Mouse (Mus musculus) neural tube, embryonic 14.5 days (tissue): ENCODE measurements at regions not wholly inside any gene's neighbourhood (a gene's known extent, or its start where the extent isn't known, plus 50 kb on each side); places are given as distances from the start of the nearest gene placed in this dataset.
"Not testable (repeated sequence)": the region's sequence is repeated elsewhere in the genome, so short reads cannot be mapped to it uniquely, and the experiment has no call there.

Source experiments
- ATAC-seq: fragments of 200-750 bp; cut with Nextera tagmentation; 2 replicates; pipeline ENCODE4 v1.8.0; 2017; ENCODE audit warnings: low read depth, mild to moderate bottlenecking, moderate TSS enrichment, moderate library complexity
- H3K27ac ChIP-seq: fragments of 300-500 bp; sonication (generic); 2 replicates; pipeline ENCODE4 v1.5.1; 2014; ENCODE audit warnings: low read depth, mild to moderate bottlenecking, control low read depth, low read length, moderate library complexity, mixed read lengths
- H3K27me3 ChIP-seq: fragments of 300-500 bp; sonication (generic); 2 replicates; pipeline ENCODE4 v1.6.1; 2014; ENCODE audit warnings: low read length; ENCODE audit not compliant: control insufficient read depth, insufficient read depth
- H3K36me3 ChIP-seq: fragments of 300-500 bp; sonication (generic); 2 replicates; pipeline ENCODE4 v1.6.1; 2014; ENCODE audit warnings: low read length, mixed read lengths; ENCODE audit not compliant: control insufficient read depth, insufficient read depth
- H3K4me1 ChIP-seq: fragments of 300-500 bp; sonication (generic); 2 replicates; pipeline ENCODE4 v1.6.1; 2014; ENCODE audit warnings: low read length; ENCODE audit not compliant: control insufficient read depth, insufficient read depth
- H3K4me2 ChIP-seq: fragments of 300-500 bp; sonication (generic); 2 replicates; pipeline ENCODE4 v1.6.1; 2014; ENCODE audit warnings: mild to moderate bottlenecking, low read depth, low read length, control low read depth
- H3K4me3 ChIP-seq: fragments of 300-500 bp; sonication (generic); 2 replicates; pipeline ENCODE4 v1.5.1; 2014; ENCODE audit warnings: low read depth, low read length, control low read depth, mixed read lengths
- H3K9ac ChIP-seq: fragments of 300-500 bp; sonication (generic); replicated peaks from 2 replicates; pipeline ENCODE4 v1.6.1; 2014; ENCODE audit warnings: low read depth, mild to moderate bottlenecking, control low read depth, low read length, mixed read lengths
- H3K9me3 ChIP-seq: fragments of 300-500 bp; sonication (generic); 2 replicates; pipeline ENCODE4 v1.6.1; 2016; ENCODE audit warnings: low read length; ENCODE audit not compliant: control insufficient read depth
- WGBS: fragments of 180-500 bp; shearing (Covaris S2); extraction: QIAGEN DNeasy Blood & Tissue Kit; methylation state at CpG from one replicate; pipeline ENCODE4 v1.1.7; 2014; 5-methylcytosine and 5-hydroxymethylcytosine counted together

DNA sequence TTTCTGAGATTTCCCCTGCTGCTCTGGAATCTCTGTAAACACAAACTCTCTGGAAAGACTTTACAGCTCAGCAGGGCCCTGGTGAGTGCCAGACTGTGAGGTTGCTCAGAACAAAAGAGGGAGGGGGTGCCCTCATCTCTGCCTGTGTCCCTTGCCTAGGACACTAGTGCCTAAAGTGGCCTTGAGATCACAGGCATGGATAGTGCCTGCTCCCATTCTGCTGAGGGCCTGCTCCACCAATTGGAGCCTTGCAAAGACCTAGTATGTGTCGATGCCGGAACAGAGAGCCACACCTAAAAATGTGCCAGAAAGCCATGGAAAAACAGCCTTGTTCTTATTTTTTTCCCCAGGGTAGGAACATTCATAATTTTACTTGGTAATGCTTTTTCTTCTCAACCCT is 157.7 kb upstream of the Ddhd1 start:
- WGBS = 82% methylated on average over 2 of the region's 2 CpGs
- no peak for ATAC-seq
- H3K27ac ChIP-seq = no peak overlapping the region

DNA sequence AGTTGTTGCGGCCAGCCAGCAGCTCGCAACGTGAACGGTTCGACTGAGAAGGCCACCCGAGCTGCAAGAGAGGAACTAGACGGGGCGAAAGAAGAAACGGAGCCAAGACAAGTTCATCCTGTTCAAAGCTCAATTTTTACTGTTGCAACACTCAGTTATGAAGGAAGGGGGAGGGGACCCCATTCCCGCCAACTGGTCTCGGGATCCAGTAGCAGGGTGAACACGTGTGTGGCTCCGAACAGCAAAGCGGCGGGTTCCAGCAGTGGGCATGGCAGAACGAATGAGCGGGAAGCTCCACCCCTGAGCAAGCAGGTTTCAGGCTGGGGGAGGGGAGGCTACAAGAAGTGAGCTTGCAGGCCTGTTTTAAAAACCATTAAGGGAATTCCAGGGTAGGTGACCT is 158.7 kb upstream of the Ddhd1 start:
- H3K9ac ChIP-seq, H3K27ac ChIP-seq, ATAC-seq, H3K27me3 ChIP-seq, H3K4me1 ChIP-seq, H3K36me3 ChIP-seq, H3K4me2 ChIP-seq, H3K9me3 ChIP-seq, H3K4me3 ChIP-seq: not testable (repeated sequence)
- WGBS = 93% methylated on average over 17 of the region's 17 CpGs

More for the DNA sequence above, 157.7 kb upstream of the Ddhd1 start:
- no peaks in the 10 kb centered on the region for H3K27me3 ChIP-seq
- no peak overlapping the region for H3K4me3 ChIP-seq
- no peaks in the 10 kb centered on the region for H3K36me3 ChIP-seq
- H3K4me1 ChIP-seq = no peaks in the 10 kb centered on the region
- no peaks in the 10 kb centered on the region for H3K9me3 ChIP-seq
- H3K4me2 ChIP-seq = no peak overlapping the region
- H3K9ac ChIP-seq = no peak overlapping the region

GRCm38 (mm10) chr14:45817756-45818155 is 159.8 kb upstream of the Ddhd1 start:
- H3K4me1 ChIP-seq = no peaks in the 10 kb centered on the region
- H3K4me2 ChIP-seq = no peak overlapping the region
- WGBS = 71% methylated on average over 3 of the region's 3 CpGs
- H3K27ac ChIP-seq = no peak overlapping the region
- H3K9ac ChIP-seq = no peak overlapping the region
- no peak overlapping the region for H3K4me3 ChIP-seq
- H3K9me3 ChIP-seq = no peaks in the 10 kb centered on the region
- H3K36me3 ChIP-seq = no peaks in the 10 kb centered on the region
- ATAC-seq = 0 out of 2 replicates have a peak, but pooled peaks have one; percentile 58
- no peaks in the 10 kb centered on the region for H3K27me3 ChIP-seq

DNA sequence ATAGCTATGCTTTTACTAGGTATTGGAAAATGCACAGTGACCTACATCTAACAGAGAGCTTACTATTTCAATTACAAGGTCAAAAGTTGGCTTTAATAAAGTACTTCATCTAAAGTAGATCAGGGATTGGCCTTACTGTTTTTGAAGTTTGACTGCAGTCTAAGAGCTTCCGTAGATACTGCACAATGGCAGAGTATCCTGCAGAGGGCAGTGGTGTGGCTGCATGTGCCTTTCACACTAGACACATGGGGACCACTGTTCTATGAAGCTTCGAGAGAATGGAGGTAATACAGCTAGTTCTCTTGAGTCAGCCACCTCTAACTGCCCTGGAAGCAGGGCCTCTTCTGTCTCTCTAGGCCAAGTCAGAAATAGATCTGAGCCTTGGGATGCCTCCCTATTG is 166.7 kb upstream of the Ddhd1 start:
- Histone ChIP-seq H3K4me1 (no peaks in the 10 kb centered on the region), H3K27ac (no peak overlapping the region), H3K9me3 (no peaks in the 10 kb centered on the region), H3K4me3 (no peak overlapping the region), H3K36me3 (no peaks in the 10 kb centered on the region), H3K27me3 (no peaks in the 10 kb centered on the region), H3K4me2 (no peak overlapping the region), H3K9ac (no peak overlapping the region)
- no peak for ATAC-seq
- WGBS = 71% methylated on average over 2 of the region's 2 CpGs

GRCm38 (mm10) chr14:45826023-45826422 is 168.1 kb upstream of the Ddhd1 start:
- 91% methylated on average over 3 of the region's 3 CpGs for WGBS
- no peak for ATAC-seq
- no peak overlapping the region for H3K4me2 ChIP-seq
- no peak overlapping the region for H3K9ac ChIP-seq
- H3K4me1 ChIP-seq = no peaks in the 10 kb centered on the region
- H3K27ac ChIP-seq = no peak overlapping the region
- H3K27me3 ChIP-seq = no peaks in the 10 kb centered on the region
- no peaks in the 10 kb centered on the region for H3K9me3 ChIP-seq
- no peak overlapping the region for H3K4me3 ChIP-seq
- no peaks in the 10 kb centered on the region for H3K36me3 ChIP-seq

- no peak for ATAC-seq
- Histone ChIP-seq H3K36me3 (no peaks in the 10 kb centered on the region), H3K4me3 (no peak overlapping the region), H3K27me3 (no peaks in the 10 kb centered on the region), H3K9ac (no peak overlapping the region), H3K4me1 (no peaks in the 10 kb centered on the region), H3K4me2 (no peak overlapping the region), H3K27ac (no peak overlapping the region), H3K9me3 (no peaks in the 10 kb centered on the region)
- WGBS = 80% methylated on average over 1 of the region's 1 CpGs
Observed at GRCm38 (mm10) chr14:45827096-45827495, 169.2 kb upstream of the Ddhd1 start.

GRCm38 (mm10) chr14:45830457-45830856 is 172.5 kb upstream of the Ddhd1 start:
- Histone ChIP-seq H3K27me3 (no peaks in the 10 kb centered on the region), H3K4me1 (no peaks in the 10 kb centered on the region), H3K4me3 (no peak overlapping the region), H3K4me2 (no peak overlapping the region), H3K9ac (no peak overlapping the region), H3K9me3 (no peaks in the 10 kb centered on the region), H3K36me3 (no peaks in the 10 kb centered on the region), H3K27ac (no peak overlapping the region)
- ATAC-seq = no peak
- WGBS = 96% methylated on average over 5 of the region's 5 CpGs

GRCm38 (mm10) chr14:45837039-45837438 is 179.1 kb upstream of the Ddhd1 start:
- Histone ChIP-seq H3K4me2 (no peak overlapping the region), H3K4me3 (no peak overlapping the region), H3K9me3 (no peaks in the 10 kb centered on the region), H3K4me1 (no peaks in the 10 kb centered on the region), H3K27ac (no peak overlapping the region), H3K9ac (no peak overlapping the region), H3K27me3 (no peaks in the 10 kb centered on the region), H3K36me3 (no peaks in the 10 kb centered on the region)
- 90% methylated on average over 11 of the region's 11 CpGs for WGBS
- no peak for ATAC-seq

GRCm38 (mm10) chr14:45843829-45844228 is 185.9 kb upstream of the Ddhd1 start:
- Histone ChIP-seq H3K4me1 (no peaks in the 10 kb centered on the region), H3K9ac (no peak overlapping the region), H3K36me3 (no peaks in the 10 kb centered on the region), H3K9me3 (no peaks in the 10 kb centered on the region), H3K4me3 (no peak overlapping the region), H3K27ac (no peak overlapping the region), H3K4me2 (no peak overlapping the region), H3K27me3 (no peaks in the 10 kb centered on the region)
- no peak for ATAC-seq
- 100% methylated on average over 1 of the region's 1 CpGs for WGBS

GRCm38 (mm10) chr14:45850588-45850987 is 192.6 kb upstream of the Ddhd1 start:
- no peaks in the 10 kb centered on the region for H3K27me3 ChIP-seq
- H3K4me3 ChIP-seq = no peak overlapping the region
- H3K4me1 ChIP-seq = no peaks in the 10 kb centered on the region
- H3K27ac ChIP-seq = no peak overlapping the region
- no peak overlapping the region for H3K9ac ChIP-seq
- no peak for ATAC-seq
- 79% methylated on average over 8 of the region's 8 CpGs for WGBS
- H3K9me3 ChIP-seq = no peaks in the 10 kb centered on the region
- no peak overlapping the region for H3K4me2 ChIP-seq
- H3K36me3 ChIP-seq = no peaks in the 10 kb centered on the region
